Mouse (Mus musculus) embryonic facial prominence, embryonic 11.5 days (tissue): Measurements from ENCODE around the gene Upk3bl. TPM values are rescaled to one million over a fixed set of nuclear protein-coding genes. Genes with fewer than 3 reads are reported as not detected.

Source experiments
- ATAC-seq: fragments of 200-750 bp; cut with Nextera tagmentation; replicated peaks from 2 replicates; pipeline ENCODE4 v1.8.0; 2017; ENCODE audit warnings: low read depth; ENCODE audit not compliant: insufficient number of reproducible peaks, low FRiP score, low TSS enrichment
- DNase-seq: peaks from one replicate; pipeline ENCODE4 v3.0.0-alpha.2; 2015; ENCODE audit warnings: low spot score
- H3K27ac ChIP-seq: fragments of 300-500 bp; sonication (generic); replicated peaks from 2 replicates; pipeline ENCODE4 v1.5.1; 2014; ENCODE audit warnings: mild to moderate bottlenecking, low read depth, low read length, control low read depth
- H3K27me3 ChIP-seq: fragments of 300-500 bp; sonication (generic); 2 replicates; pipeline ENCODE4 v1.6.1; 2014; ENCODE audit warnings: mild to moderate bottlenecking, low read length, moderate library complexity, mixed read lengths; ENCODE audit not compliant: control insufficient read depth, insufficient read depth
- H3K36me3 ChIP-seq: fragments of 300-500 bp; sonication (generic); replicated peaks from 2 replicates; pipeline ENCODE4 v1.6.1; 2014; ENCODE audit warnings: low read depth, mild to moderate bottlenecking, low read length, moderate library complexity, mixed read lengths; ENCODE audit not compliant: control insufficient read depth, insufficient read depth
- H3K4me1 ChIP-seq: fragments of 300-500 bp; sonication (generic); 2 replicates; pipeline ENCODE4 v1.6.1; 2014; ENCODE audit warnings: low read length, mixed read lengths; ENCODE audit not compliant: control insufficient read depth, insufficient read depth
- H3K4me2 ChIP-seq: fragments of 300-500 bp; sonication (generic); 2 replicates; pipeline ENCODE4 v1.6.1; 2014; ENCODE audit warnings: low read depth, mild to moderate bottlenecking, control low read depth, low read length, moderate library complexity
- H3K4me3 ChIP-seq: fragments of 300-500 bp; sonication (generic); 2 replicates; pipeline ENCODE4 v1.5.1; 2014; ENCODE audit warnings: low read depth, low read length, control low read depth
- H3K9ac ChIP-seq: fragments of 300-500 bp; sonication (generic); replicated peaks from 2 replicates; pipeline ENCODE4 v1.6.1; 2014; ENCODE audit warnings: mild to moderate bottlenecking, control low read depth, low read length
- H3K9me3 ChIP-seq: fragments of 300-500 bp; sonication (generic); replicated peaks from 2 replicates; pipeline ENCODE4 v1.6.1; 2016; ENCODE audit warnings: mild to moderate bottlenecking, low read length, inconsistent platforms, mixed read lengths; ENCODE audit not compliant: control insufficient read depth
- WGBS: fragments of 180-500 bp; shearing (Covaris S2); extraction: QIAGEN DNeasy Blood & Tissue Kit; methylation state at CpG from one replicate; pipeline ENCODE4 v1.1.7; 2014; 5-methylcytosine and 5-hydroxymethylcytosine counted together
- polyA plus RNA-seq: library from polyadenylated mRNA; unstranded; fragments of >200 nt; fragmentation: Nextera tagmentation; extraction: Ambion mirVana; gene quantifications from 2 replicates; pipeline ENCODE4 v1.2.1, GENCODE M21; 2014

The Upk3bl gene
- polyA plus RNA-seq, 1 experiment from 2014 or later = 6.2 TPM

DNA sequence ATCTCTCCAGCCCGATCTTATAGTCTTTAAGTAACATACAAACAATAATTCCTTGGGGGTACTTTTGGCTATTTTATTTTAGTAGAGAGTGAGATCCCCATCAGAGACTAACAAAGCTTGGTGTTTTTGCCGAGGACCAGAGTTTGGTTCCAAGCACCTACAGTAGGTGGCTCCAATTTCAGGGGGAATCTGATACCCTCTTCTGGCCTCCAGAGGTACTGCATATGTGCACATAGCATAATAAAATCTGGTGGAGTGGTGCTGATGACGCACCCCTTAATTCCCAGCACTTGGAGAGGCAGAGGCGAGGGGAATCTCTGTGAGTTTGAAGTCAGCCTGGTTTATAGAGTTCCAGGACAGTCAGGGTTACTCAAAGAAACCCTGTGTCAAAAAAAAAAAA lies 28.1 kb downstream of the Upk3bl start:
- no peak overlapping the region for H3K4me3 ChIP-seq
- H3K36me3 ChIP-seq = no peaks in the 10 kb centered on the region
- 75% methylated on average over 4 of the region's 4 CpGs for WGBS
- H3K9ac ChIP-seq = no peak overlapping the region
- H3K27me3 ChIP-seq = peaks cover 13% of the 10 kb centered on the region
- ATAC-seq (no peak), DNase-seq (no peak)
- H3K4me1 ChIP-seq = no peaks in the 10 kb centered on the region; the same call in 1 of the 2 replicates
- H3K4me2 ChIP-seq = no peak overlapping the region
- no peaks in the 10 kb centered on the region for H3K9me3 ChIP-seq
- H3K27ac ChIP-seq = no peak overlapping the region

DNA sequence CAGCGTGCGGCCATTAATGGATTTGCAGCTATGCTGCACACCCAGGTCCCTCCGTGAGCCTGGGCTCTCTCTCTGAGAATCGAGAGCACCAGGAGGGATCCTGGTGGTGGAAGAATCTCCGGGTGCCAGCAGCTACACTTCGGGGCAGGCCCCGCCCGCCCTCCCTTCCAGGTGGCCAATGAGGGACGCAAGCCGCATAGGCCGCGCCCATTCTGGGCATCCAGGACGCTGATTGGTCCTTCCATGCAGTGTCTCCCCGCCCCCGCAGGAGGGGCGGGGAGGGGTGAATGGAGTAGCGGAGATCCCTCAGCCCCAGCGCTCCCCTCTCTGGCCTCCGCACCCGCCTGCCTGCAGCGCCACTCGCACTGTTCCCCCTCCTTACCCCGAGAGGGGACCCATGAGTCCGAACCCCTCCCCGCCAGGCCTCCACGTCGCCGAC lies 29.4 kb downstream of the Upk3bl start, which contains the start of gene Rasa4:
Gene Rasa4 (plus strand): TSS at position 248 of the 439 bp plus-strand sequence.
- DNase-seq (peak; percentile 98), ATAC-seq (peak; percentile 88)
- peak within 1 kb of the TSS; percentile 95 for H3K4me2 ChIP-seq
- H3K27me3 ChIP-seq = peaks cover 13% of the 10 kb centered on the region
- no peaks in the 10 kb centered on the region for H3K9me3 ChIP-seq
- peak within 1 kb of the TSS; percentile 53 for H3K4me3 ChIP-seq
- peak within 1 kb of the TSS; percentile 41 for H3K9ac ChIP-seq
- H3K27ac ChIP-seq = no peak within 1 kb of the TSS
- no peaks in the 10 kb centered on the region for H3K36me3 ChIP-seq
- no peaks in the 10 kb centered on the region; the same call in 1 of the 2 replicates for H3K4me1 ChIP-seq
- WGBS = 0% methylated on average over 20 of the region's 28 CpGs

DNA sequence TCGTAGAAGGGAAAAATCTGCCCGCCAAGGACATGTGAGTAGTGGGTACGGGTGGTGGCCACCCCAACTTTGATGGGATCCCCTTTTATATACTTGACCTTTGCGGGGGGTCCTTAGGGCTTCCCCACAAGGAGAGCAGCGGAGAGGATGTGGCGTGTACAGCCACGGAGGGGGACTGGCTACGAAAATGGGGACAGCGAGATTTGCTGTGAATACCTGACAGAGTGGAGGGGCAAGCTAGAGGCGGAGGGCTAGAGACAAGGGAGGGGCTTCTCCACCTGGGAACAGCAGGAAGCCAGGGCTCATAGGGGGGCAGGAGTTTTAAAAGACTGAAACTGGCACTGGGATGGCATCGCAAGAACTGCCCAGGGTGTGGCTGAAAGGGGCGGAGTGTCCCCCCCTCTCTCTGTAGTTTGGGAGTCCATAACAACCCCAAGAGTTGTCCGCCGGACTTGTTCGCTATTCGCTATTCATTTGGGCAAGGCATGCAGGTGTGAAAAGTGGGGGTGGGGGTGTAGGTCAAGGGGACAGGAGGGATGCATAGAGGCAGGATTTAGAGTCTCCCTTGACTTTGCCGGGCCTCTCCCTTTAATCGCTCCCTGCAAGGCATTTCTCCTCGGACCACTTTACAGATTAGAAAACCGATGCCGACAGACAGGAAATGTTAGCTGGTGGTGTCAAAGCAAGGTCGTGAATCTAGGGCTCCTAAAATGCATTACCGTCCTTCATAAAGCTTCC lies 30.0 kb downstream of the Upk3bl start:
- no peaks in the 10 kb centered on the region for H3K36me3 ChIP-seq
- H3K9me3 ChIP-seq = no peaks in the 10 kb centered on the region
- no peak overlapping the region for H3K27ac ChIP-seq
- peak overlapping the region; percentile 53 for H3K4me3 ChIP-seq
- no peaks in the 10 kb centered on the region; the same call in 1 of the 2 replicates for H3K4me1 ChIP-seq
- peak overlapping the region; percentile 95 for H3K4me2 ChIP-seq
- WGBS = 1% methylated on average over 23 of the region's 23 CpGs
- peaks cover 13% of the 10 kb centered on the region for H3K27me3 ChIP-seq
- DNase-seq (no peak), ATAC-seq (peak; percentile 22; the same call in 1 of the 2 replicates)
- H3K9ac ChIP-seq = peak overlapping the region; percentile 1; the same call in 1 of the 2 replicates

DNA sequence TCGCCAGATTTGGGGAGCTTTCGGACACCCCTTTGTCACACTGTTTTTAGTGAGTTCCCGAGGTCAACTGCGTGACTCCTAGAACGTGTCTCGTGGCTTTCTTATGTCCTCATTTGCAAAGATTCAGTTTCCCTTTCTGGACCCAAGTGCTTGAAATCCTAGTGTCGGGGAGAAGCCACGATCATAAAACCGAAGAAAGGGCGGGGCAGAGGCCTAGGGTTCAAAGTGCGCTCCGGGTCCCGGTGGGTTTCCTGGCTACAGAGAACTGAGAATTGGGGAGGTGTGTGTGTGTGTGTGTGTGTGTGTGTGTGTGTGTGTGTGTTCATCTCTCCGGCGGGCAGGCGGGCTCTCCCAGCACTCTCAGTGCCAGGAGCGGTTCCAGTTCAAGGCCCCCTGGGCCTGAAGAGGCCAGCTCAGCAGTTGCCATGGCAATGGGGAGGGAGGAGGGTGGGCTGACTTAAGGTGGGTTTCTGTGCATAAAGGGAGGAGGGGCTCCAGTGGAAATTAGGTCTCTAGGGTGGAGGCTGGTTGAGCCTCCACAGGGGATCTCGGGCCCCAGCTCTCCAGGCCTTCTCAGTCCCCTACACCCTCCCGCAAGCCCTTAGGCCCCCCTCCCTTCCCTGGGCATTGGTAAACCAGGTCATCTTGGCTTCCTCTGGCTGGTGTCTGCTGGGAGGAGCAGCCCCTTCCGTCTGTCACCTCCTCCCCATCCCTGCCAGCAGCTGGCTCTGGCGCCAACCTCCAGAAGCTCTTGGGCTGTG lies 30.8 kb downstream of the Upk3bl start:
- peak; percentile 55 for DNase-seq
- 4% methylated on average over 21 of the region's 21 CpGs for WGBS
- Histone ChIP-seq H3K4me2 (peak overlapping the region; percentile 95), H3K4me1 (no peaks in the 10 kb centered on the region; the same call in 1 of the 2 replicates), H3K36me3 (no peaks in the 10 kb centered on the region), H3K4me3 (peak overlapping the region; percentile 53), H3K27ac (no peak overlapping the region), H3K27me3 (peaks cover 13% of the 10 kb centered on the region), H3K9ac (no peak overlapping the region), H3K9me3 (no peaks in the 10 kb centered on the region)
- no peak for ATAC-seq

DNA sequence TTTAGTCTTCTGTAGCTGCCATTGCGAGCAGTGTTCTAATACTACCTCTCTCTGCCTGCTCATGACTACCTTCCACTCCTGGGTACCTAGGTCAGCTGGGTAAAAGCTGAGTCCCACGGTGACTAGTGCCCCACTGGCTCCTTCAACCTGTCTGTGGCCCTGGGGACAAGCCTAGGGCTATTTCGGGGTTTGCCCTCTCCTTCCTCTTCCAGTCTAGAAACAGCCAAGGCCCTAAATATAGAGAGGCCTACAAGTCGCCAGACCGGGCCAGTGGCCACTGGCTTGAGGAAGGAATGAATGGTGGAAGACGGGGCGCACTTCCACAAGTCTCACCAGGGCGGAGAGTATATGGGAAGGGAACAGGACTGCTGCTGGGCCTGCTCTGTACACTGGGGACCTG lies 32.0 kb downstream of the Upk3bl start:
- H3K36me3 ChIP-seq = no peaks in the 10 kb centered on the region
- no peak for DNase-seq
- peaks cover 13% of the 10 kb centered on the region for H3K27me3 ChIP-seq
- no peak overlapping the region for H3K9ac ChIP-seq
- no peaks in the 10 kb centered on the region; the same call in 1 of the 2 replicates for H3K4me1 ChIP-seq
- no peak overlapping the region for H3K4me2 ChIP-seq
- H3K9me3 ChIP-seq = no peaks in the 10 kb centered on the region
- 90% methylated on average over 8 of the region's 8 CpGs for WGBS
- no peak overlapping the region for H3K4me3 ChIP-seq
- no peak for ATAC-seq
- H3K27ac ChIP-seq = no peak overlapping the region

DNA sequence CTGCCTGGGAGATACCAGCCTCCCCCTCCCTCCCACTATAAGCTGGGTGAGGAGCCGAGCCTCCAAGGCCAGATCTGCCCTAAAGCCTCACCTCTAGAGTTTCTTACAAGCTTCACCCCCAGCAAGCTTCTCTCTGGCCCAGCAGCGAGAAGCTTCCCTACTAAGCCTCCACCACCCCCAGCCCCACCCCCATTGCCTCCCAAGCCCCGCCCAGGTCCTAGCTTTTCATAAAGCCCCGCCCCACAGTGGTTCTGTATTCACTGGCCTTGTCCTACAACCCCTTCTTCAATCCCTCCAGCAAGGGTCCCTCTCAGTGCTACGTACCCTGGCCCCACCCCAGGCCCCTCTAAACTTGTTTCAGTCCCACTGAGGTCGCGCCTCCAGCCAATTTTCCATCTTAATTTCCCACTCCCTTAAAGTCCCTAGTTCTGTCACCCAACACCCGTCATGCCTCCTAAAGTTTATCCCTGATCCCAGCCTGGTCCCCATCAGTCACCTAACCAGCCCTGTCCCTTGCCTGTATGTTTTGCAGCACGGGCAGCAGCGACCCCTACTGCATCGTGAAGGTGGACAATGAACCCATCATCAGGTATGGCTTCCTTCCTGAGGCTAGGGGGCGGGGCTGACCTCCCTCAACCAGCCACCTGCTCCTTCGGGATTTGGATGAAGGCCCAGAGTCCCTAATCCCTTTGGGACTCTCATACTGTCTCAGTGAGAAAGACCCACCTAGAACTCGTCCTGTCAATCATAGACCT lies 34.7 kb downstream of the Upk3bl start:
- H3K9me3 ChIP-seq = no peaks in the 10 kb centered on the region
- H3K36me3 ChIP-seq = no peaks in the 10 kb centered on the region
- no peak for DNase-seq
- H3K27ac ChIP-seq = no peak overlapping the region
- H3K4me3 ChIP-seq = no peak overlapping the region
- ATAC-seq = no peak
- no peak overlapping the region for H3K9ac ChIP-seq
- WGBS = 14% methylated on average over 14 of the region's 14 CpGs
- H3K27me3 ChIP-seq = peaks cover 12% of the 10 kb centered on the region
- no peaks in the 10 kb centered on the region; the same call in 1 of the 2 replicates for H3K4me1 ChIP-seq
- no peak overlapping the region for H3K4me2 ChIP-seq

DNA sequence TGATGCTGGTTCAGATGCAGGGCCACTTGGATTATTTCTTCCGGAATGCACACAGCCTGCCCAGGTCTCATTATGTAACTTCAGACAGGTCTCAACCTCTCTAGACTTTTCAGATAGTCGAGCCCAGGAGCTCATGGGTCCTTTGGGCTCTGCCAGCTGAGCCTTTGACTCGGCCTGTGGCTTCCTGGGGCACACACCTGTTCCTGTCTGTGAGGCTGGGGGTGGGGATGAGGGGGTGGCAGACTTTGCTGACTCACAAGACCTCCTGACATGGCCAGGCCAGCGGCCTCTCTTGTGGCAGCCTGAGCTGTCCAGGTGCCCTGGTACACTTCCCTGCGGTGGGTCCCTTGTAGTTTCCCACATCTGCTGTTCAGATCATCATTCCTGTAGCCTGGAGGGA lies 37.6 kb downstream of the Upk3bl start:
- Histone ChIP-seq H3K9ac (no peak overlapping the region), H3K4me1 (no peaks in the 10 kb centered on the region), H3K27ac (no peak overlapping the region), H3K27me3 (no peaks in the 10 kb centered on the region), H3K4me2 (no peak overlapping the region), H3K9me3 (no peaks in the 10 kb centered on the region), H3K36me3 (no peaks in the 10 kb centered on the region), H3K4me3 (no peak overlapping the region)
- DNase-seq (no peak), ATAC-seq (no peak)
- WGBS = 65% methylated on average over 5 of the region's 5 CpGs
